Mouse (Mus musculus): Measurements from ENCODE around the gene Zpr1. TPM values are rescaled to one million over a fixed set of nuclear protein-coding genes. Genes with fewer than 3 reads are reported as not detected.
A peak's percentile ranks its signal among the peaks of the same experiment; 100 is the strongest.

The Zpr1 gene
- polyA plus RNA-seq, 1 experiment, result 64.6 TPM

DNA sequence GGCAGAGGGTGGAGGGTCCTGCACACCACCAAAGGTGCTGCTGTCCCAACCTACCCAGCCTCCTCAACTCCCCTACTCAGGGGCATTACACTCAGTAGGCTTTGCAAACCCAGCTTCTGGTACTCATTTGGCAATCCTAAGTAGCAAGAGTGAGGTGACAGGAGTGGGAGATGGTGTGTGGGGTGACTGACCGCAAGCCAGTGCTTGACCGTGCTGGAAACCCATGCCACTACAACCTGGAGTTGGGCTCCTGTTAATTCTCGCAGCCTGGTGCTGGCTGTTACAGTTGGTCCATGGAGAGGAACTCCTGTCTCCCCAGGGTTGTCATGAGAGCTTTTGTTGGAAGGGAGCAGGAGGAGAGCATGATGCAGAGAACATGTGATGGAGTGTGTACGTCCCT lies 2.1 kb upstream of the Zpr1 start:
- no peak overlapping the region for H3K27ac ChIP-seq (ENCODE audit: control insufficient read depth, insufficient read depth, low read depth, low read length, poor library complexity)
- WGBS, result 81% methylated on average over 4 of the region's 4 CpGs
- H3K4me3 ChIP-seq (replicated peaks; ENCODE audit: control insufficient read depth, low read depth, low read length), result no peak overlapping the region
- H3K4me1 ChIP-seq (ENCODE audit: control insufficient read depth, insufficient read depth, low read length), result peaks cover 2% of the 10 kb centered on the region; the same call in 1 of the 2 replicates
- TF ChIP-seq CTCF (IDR thresholded peaks at IDR 0.05; ENCODE audit: control insufficient read depth, insufficient read depth, low read length), result no peak
- no peak for TF ChIP-seq POLR2A (IDR thresholded peaks at IDR 0.05; ENCODE audit: borderline replicate concordance, control insufficient read depth, low read depth, low read length)

DNA sequence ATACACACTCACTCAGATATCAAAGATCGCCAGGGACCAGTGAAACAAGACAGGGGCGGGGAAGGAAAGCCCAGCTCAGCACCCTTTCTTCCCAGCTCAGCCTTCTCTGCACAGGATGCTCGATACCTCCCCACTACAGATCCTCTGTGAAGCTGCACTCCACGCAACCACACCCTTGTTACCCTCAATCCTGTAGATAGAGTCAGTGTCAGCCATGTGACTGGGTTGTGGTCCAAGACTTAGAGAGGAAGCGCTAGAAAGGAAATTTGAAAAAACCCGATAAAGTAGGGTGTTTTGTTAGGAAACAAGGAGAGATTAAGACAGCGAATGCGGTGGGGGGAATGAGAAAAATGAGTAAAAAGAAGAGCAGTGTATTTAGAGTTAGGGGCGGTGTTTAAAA lies 794 bp upstream of the Zpr1 start:
- WGBS, result 36% methylated on average over 9 of the region's 9 CpGs
- H3K4me3 ChIP-seq (replicated peaks; ENCODE audit: control insufficient read depth, low read depth, low read length), result peak overlapping the region; percentile 36

DNA sequence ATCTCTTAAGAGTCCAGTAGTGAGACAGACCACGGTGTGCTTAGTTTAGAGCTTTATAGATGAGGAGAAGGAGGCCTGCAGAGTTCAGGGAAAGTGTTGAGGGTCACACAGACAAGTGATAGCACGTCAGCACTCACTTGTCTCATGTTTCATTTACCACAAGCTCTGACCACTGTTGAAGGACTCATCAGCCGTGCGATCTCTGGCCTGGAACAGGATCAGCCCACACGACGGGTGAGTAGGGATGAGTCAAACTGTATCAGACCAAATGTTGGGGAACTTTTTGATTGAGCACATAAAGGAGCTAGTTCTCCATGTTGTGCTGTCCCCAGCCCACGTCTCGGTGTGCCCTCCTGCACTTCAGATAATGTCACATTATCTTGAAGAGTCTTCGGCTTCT lies 1.6 kb downstream of the Zpr1 start:
- WGBS, result 76% methylated on average over 9 of the region's 9 CpGs
- no peak overlapping the region for H3K27ac ChIP-seq (ENCODE audit: control insufficient read depth, insufficient read depth, low read depth, low read length, poor library complexity)
- no peak overlapping the region for H3K4me3 ChIP-seq (replicated peaks; ENCODE audit: control insufficient read depth, low read depth, low read length)
- H3K4me1 ChIP-seq (ENCODE audit: control insufficient read depth, insufficient read depth, low read length), result peaks cover 2% of the 10 kb centered on the region; the same call in 1 of the 2 replicates
- TF ChIP-seq CTCF (IDR thresholded peaks at IDR 0.05; ENCODE audit: control insufficient read depth, insufficient read depth, low read length) (no peak), POLR2A (IDR thresholded peaks at IDR 0.05; ENCODE audit: borderline replicate concordance, control insufficient read depth, low read depth, low read length) (no peak)

More for the DNA sequence above, 794 bp upstream of the Zpr1 start:
- Histone ChIP-seq H3K27ac (ENCODE audit: control insufficient read depth, insufficient read depth, low read depth, low read length, poor library complexity) (no peak overlapping the region), H3K4me1 (ENCODE audit: control insufficient read depth, insufficient read depth, low read length) (peaks cover 2% of the 10 kb centered on the region; the same call in 1 of the 2 replicates)
- TF ChIP-seq POLR2A (IDR thresholded peaks at IDR 0.05; ENCODE audit: borderline replicate concordance, control insufficient read depth, low read depth, low read length), result no peak

DNA sequence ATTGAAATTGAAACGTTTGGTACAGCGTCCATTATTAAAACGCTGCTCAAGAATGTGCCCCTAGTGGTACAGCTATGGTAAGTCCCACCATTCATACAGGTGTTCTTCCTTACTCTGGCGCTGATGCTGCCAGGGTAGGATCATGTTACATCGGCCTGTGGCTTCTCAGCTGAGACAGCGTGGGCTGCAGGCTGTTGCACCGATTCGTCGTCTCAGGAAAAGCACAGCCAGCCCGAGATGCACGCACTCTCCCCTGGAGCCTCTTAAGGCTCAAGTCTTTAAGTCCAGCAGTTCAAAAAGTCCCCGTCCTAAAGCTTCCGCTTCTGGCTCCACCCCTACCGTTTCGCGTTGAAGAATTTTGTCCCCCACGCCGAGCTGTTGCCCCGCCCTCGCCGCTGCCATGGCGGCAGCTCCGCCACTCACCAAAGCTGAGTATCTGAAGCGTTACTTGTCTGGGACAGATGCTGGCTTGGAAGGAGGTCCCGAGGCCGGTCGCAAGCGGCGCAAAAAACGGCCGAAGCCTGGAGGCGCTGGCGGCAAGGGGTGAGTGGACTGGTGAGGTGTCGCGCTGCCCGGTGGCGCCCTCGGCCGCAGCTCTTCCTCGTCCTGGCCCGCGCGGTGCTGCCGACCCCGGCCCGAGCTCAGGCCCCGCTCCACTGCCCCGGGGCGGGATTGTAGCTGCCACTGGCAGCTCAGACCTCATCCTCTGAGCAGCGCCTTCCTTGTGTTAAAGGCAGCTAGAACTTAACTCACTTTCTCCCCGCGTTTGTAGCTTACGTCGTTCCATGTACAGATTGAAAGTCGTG lies 10.0 kb downstream of the Zpr1 start, which contains the start of gene Bud13:
Gene Bud13, plus strand, starts transcription at position 378 of the 806 bp plus-strand sequence.
- TF ChIP-seq CTCF (IDR thresholded peaks at IDR 0.05; ENCODE audit: control insufficient read depth, insufficient read depth, low read length), result peak; percentile 29
- TF ChIP-seq POLR2A (IDR thresholded peaks at IDR 0.05; ENCODE audit: borderline replicate concordance, control insufficient read depth, low read depth, low read length), result peak; percentile 85; the same call in 1 of the 2 replicates
- WGBS, result under 1% methylated on average over 55 of the region's 55 CpGs
- H3K27ac ChIP-seq (ENCODE audit: control insufficient read depth, insufficient read depth, low read depth, low read length, poor library complexity), result peak within 1 kb of the TSS; percentile 76

DNA sequence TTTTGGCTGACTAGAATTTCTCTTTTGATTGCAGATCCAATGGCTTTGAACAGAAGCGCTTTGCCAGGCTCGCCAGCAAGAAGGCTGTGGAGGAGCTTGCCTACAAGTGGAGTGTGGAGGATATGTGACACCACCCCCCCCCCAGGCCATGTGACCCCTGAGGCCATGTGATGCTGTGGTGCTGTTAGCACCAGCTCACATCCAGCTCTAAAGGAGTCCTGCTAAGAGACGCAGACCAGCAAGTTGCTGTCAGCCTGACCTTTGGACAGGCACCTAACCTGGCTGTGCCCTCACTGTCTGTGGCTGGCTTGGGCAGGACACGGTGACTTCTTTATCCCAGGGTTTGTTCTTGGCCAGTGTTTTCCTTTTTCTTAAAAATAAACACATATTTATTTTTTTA lies 25.5 kb downstream of the Zpr1 start:
- Histone ChIP-seq H3K4me3 (replicated peaks; ENCODE audit: control insufficient read depth, low read depth, low read length) (no peak overlapping the region), H3K4me1 (ENCODE audit: control insufficient read depth, insufficient read depth, low read length) (no peaks in the 10 kb centered on the region), H3K27ac (ENCODE audit: control insufficient read depth, insufficient read depth, low read depth, low read length, poor library complexity) (no peak overlapping the region)
- WGBS, result 91% methylated on average over 4 of the region's 4 CpGs
- TF ChIP-seq CTCF (IDR thresholded peaks at IDR 0.05; ENCODE audit: control insufficient read depth, insufficient read depth, low read length) (no peak), POLR2A (IDR thresholded peaks at IDR 0.05; ENCODE audit: borderline replicate concordance, control insufficient read depth, low read depth, low read length) (no peak)

More for the DNA sequence above, 10.0 kb downstream of the Zpr1 start, which contains the start of gene Bud13:
- Histone ChIP-seq H3K4me3 (replicated peaks; ENCODE audit: control insufficient read depth, low read depth, low read length) (peak within 1 kb of the TSS; percentile 99), H3K4me1 (ENCODE audit: control insufficient read depth, insufficient read depth, low read length) (no peaks in the 10 kb centered on the region; the same call in 1 of the 2 replicates)

DNA sequence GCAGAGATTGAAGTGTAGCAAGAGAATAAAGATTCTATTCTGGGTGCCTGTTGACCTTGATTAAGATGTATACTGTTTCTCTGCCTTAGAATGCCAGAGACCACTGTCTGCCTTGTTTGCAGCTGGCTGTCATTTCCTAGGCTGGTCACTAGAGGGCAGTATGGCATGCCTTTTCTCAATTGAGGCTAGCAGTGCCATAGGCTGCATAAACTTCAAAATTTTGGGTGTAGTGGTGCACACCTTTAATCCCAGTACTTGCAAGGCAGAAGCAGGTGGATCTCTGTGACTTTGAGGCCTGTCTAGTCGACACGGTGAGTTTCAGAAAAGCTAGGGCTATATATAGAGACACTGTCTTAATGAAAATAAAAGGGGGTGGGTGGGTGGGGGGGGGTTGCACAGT lies 29.3 kb downstream of the Zpr1 start:
- no peaks in the 10 kb centered on the region for H3K4me1 ChIP-seq (ENCODE audit: control insufficient read depth, insufficient read depth, low read length)
- H3K4me3 ChIP-seq (replicated peaks; ENCODE audit: control insufficient read depth, low read depth, low read length), result no peak overlapping the region
- WGBS, result 10% methylated on average over 2 of the region's 2 CpGs
- no peak overlapping the region for H3K27ac ChIP-seq (ENCODE audit: control insufficient read depth, insufficient read depth, low read depth, low read length, poor library complexity)
- peak; percentile 78 for TF ChIP-seq CTCF (IDR thresholded peaks at IDR 0.05; ENCODE audit: control insufficient read depth, insufficient read depth, low read length)
- no peak for TF ChIP-seq POLR2A (IDR thresholded peaks at IDR 0.05; ENCODE audit: borderline replicate concordance, control insufficient read depth, low read depth, low read length)

DNA sequence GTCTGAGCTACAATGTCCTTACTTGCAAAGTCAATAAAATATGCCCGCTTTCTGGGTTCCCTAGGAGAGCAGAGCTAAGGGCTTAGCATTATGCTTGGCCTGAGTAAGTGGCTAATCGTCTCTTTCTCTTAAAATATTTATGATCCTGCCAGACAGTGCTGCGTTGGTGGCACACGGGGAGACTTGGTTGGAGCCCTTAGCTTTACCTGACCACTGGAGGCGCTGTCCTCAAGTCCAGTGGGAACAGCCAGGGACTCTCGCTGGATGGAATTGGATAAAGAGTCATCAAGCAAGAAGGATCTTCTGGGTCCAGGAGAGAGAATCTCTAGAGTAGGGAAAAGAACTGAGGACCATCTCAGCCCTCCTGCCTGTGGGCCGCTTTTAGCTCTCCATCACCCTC lies 36.3 kb downstream of the Zpr1 start:
- 21% methylated on average over 7 of the region's 7 CpGs for WGBS
- Histone ChIP-seq H3K4me3 (replicated peaks; ENCODE audit: control insufficient read depth, low read depth, low read length) (no peak overlapping the region), H3K27ac (ENCODE audit: control insufficient read depth, insufficient read depth, low read depth, low read length, poor library complexity) (no peak overlapping the region), H3K4me1 (ENCODE audit: control insufficient read depth, insufficient read depth, low read length) (no peaks in the 10 kb centered on the region)
- TF ChIP-seq POLR2A (IDR thresholded peaks at IDR 0.05; ENCODE audit: borderline replicate concordance, control insufficient read depth, low read depth, low read length), result no peak
- peak; percentile 30; the same call in 1 of the 2 replicates for TF ChIP-seq CTCF (IDR thresholded peaks at IDR 0.05; ENCODE audit: control insufficient read depth, insufficient read depth, low read length)

DNA sequence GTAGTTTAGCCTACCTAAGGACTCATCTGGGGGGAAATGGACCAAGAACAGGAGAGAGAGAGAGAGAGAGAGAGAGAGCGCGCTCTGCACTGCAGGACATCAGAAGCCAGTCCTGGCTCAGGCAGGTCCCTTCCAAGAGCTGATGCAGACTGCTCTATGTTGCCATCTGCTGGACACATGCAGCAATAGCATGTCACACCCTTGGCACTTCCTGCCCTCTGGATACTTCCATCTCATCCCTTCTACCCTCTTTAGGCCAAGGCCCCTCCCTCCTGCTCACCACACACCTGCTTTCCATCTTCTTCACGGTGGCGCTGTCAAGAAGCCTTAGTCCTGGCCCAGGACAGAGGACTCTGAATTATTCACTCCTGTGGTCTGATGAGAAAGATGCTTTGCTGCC lies 41.6 kb downstream of the Zpr1 start:
- H3K27ac ChIP-seq (ENCODE audit: control insufficient read depth, insufficient read depth, low read depth, low read length, poor library complexity), result no peak overlapping the region
- no peak overlapping the region for H3K4me3 ChIP-seq (replicated peaks; ENCODE audit: control insufficient read depth, low read depth, low read length)
- 15% methylated on average over 4 of the region's 4 CpGs for WGBS
- no peaks in the 10 kb centered on the region for H3K4me1 ChIP-seq (ENCODE audit: control insufficient read depth, insufficient read depth, low read length)
- no peak for TF ChIP-seq POLR2A (IDR thresholded peaks at IDR 0.05; ENCODE audit: borderline replicate concordance, control insufficient read depth, low read depth, low read length)
- TF ChIP-seq CTCF (IDR thresholded peaks at IDR 0.05; ENCODE audit: control insufficient read depth, insufficient read depth, low read length), result peak; percentile 98
